In the genomic region with DNA sequence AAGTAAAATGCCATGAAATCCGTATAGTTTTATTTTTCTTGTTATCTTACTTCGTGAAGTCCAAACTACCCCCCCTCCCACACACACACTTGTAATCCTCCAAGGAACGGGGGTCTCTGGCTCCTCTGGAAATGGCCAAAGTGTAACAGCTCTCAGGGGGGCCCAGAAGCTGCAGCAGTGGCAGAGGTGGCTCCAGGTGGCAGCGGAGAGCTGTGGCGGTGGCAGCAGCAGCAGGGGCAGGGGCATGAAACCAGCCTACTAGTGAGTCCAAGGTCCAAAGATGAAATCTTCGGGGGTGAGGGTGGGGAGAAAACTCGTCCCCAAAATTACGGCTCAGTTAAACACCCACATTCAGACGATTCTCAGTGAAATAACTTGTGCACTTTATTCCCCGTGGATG, we compare ENCODE assay signal across 15 mouse cellular contexts.
DNase-seq lines count a peak whose midpoint lies in the region.
"Had no signal": no experiment of that assay in that cellular context is flagged by ENCODE, and none has a peak within 500 bp of the region (broad histone marks: within the 10 kb centered on the region; RNA-seq: fewer than 3 reads in every experiment).

No protein-coding gene starts in this region.

- DNase-seq in adrenal gland, adult 2 months, result peak; percentile 5
- no peak for DNase-seq in adrenal gland, adult 18-20 months (ENCODE audit: low spot score in 2 of 2)
- DNase-seq in thymus, postnatal 4 days, result peak; percentile 13
- no peak for DNase-seq in thymus, postnatal 36 days
- peak; percentile 7 for DNase-seq in naive thymus-derived CD4-positive, alpha-beta T cell, adult 2 months (ENCODE audit: low read depth)
- DNase-seq in left cerebral cortex, postnatal 4 days, result no peak
- DNase-seq: adrenal gland, postnatal 10 days; cerebellum, adult 11 months; cerebellum, adult 2 months; cerebellum, postnatal 36 days; embryo, embryonic 11 days; gastrocnemius, postnatal 25 days; heart, adult 18-20 months; heart, postnatal 10 days; heart, postnatal 36 days had no signal

- intact Hi-C loops in left cerebral cortex, postnatal 4 days (cut with DNase I), result no loop called here

Comparison
In these comparisons a context has a peak if more than half of its experiments do, and no peak if none do; other contexts are left out.
1. DNase-seq: peak in adrenal gland, adult 2 months (single experiment), thymus, postnatal 4 days (single experiment) and naive thymus-derived CD4-positive, alpha-beta T cell, adult 2 months (single experiment); none in adrenal gland, adult 18-20 months (0 of 2), thymus, postnatal 36 days (0 of 2) and left cerebral cortex, postnatal 4 days (single experiment).